Mouse (Mus musculus) midbrain, embryonic 12.5 days (tissue): ENCODE measurements around the gene Dlgap4. TPM values are rescaled to one million over a fixed set of nuclear protein-coding genes. Genes with fewer than 3 reads are reported as not detected.
A peak's percentile ranks its signal among the peaks of the same experiment; 100 is the strongest.

ENCODE experiments used
- ATAC-seq: fragments of 200-750 bp; cut with Nextera tagmentation; 2 replicates; pipeline ENCODE4 v1.8.0; 2017; ENCODE audit warnings: low read depth, moderate TSS enrichment, moderate library complexity; ENCODE audit not compliant: low FRiP score
- H3K27ac ChIP-seq: fragments of 300-500 bp; sonication (generic); replicated peaks from 2 replicates; pipeline ENCODE4 v1.5.1; 2016; ENCODE audit warnings: mild to moderate bottlenecking
- H3K27me3 ChIP-seq: fragments of 300-500 bp; sonication (generic); 2 replicates; pipeline ENCODE4 v1.6.1; 2016; ENCODE audit warnings: mild to moderate bottlenecking
- H3K36me3 ChIP-seq: fragments of 300-500 bp; sonication (generic); 2 replicates; pipeline ENCODE4 v1.6.1; 2016
- H3K4me1 ChIP-seq: fragments of 300-500 bp; sonication (generic); 2 replicates; pipeline ENCODE4 v1.6.1; 2016
- H3K4me2 ChIP-seq: fragments of 300-500 bp; sonication (generic); replicated peaks from 2 replicates; pipeline ENCODE4 v1.6.1; 2016; ENCODE audit warnings: mild to moderate bottlenecking, moderate library complexity
- H3K4me3 ChIP-seq: fragments of 300-500 bp; sonication (generic); 2 replicates; pipeline ENCODE4 v1.5.1; 2016; ENCODE audit warnings: mild to moderate bottlenecking
- H3K9ac ChIP-seq: fragments of 300-500 bp; sonication (generic); replicated peaks from 2 replicates; pipeline ENCODE4 v1.6.1; 2016; ENCODE audit warnings: mild to moderate bottlenecking, moderate library complexity
- H3K9me3 ChIP-seq: fragments of 300-500 bp; sonication (generic); 2 replicates; pipeline ENCODE4 v1.6.1; 2016; ENCODE audit warnings: mild to moderate bottlenecking
- WGBS: fragments of 180-500 bp; shearing (Covaris S2); methylation state at CpG from one replicate; pipeline ENCODE4 v1.1.7; 2016; 5-methylcytosine and 5-hydroxymethylcytosine counted together
- polyA plus RNA-seq: library from polyadenylated mRNA; unstranded; fragments of >200 nt; fragmentation: Nextera tagmentation; extraction: Ambion mirVana; gene quantifications from 2 replicates; pipeline ENCODE4 v1.2.1, GENCODE M21; 2016

Gene Dlgap4
- polyA plus RNA-seq, 1 experiment from 2014 or later, result 190 TPM

GRCm38 (mm10) chr2:156664407-156664806, 50.9 kb downstream of the Dlgap4 start:
- Histone ChIP-seq H3K36me3 (no peaks in the 10 kb centered on the region), H3K27ac (no peak overlapping the region), H3K9me3 (no peaks in the 10 kb centered on the region), H3K9ac (no peak overlapping the region), H3K4me3 (no peak overlapping the region), H3K4me1 (peaks cover 23% of the 10 kb centered on the region), H3K4me2 (no peak overlapping the region), H3K27me3 (peaks cover 11% of the 10 kb centered on the region)
- 24% methylated on average over 5 of the region's 5 CpGs for WGBS
- no peak for ATAC-seq

- Histone ChIP-seq H3K4me3 (no peak overlapping the region), H3K27me3 (peaks cover 11% of the 10 kb centered on the region), H3K9ac (no peak overlapping the region), H3K27ac (no peak overlapping the region), H3K9me3 (no peaks in the 10 kb centered on the region), H3K36me3 (no peaks in the 10 kb centered on the region), H3K4me2 (no peak overlapping the region), H3K4me1 (peaks cover 23% of the 10 kb centered on the region)
- ATAC-seq, result no peak
- 83% methylated on average over 8 of the region's 8 CpGs for WGBS
Observed at GRCm38 (mm10) chr2:156664993-156665518, 51.6 kb downstream of the Dlgap4 start.

GRCm38 (mm10) chr2:156665620-156666196, 52.2 kb downstream of the Dlgap4 start:
- Histone ChIP-seq H3K27ac (no peak overlapping the region), H3K27me3 (peaks cover 11% of the 10 kb centered on the region), H3K4me3 (no peak overlapping the region), H3K36me3 (no peaks in the 10 kb centered on the region), H3K4me2 (no peak overlapping the region), H3K4me1 (peaks cover 23% of the 10 kb centered on the region), H3K9me3 (no peaks in the 10 kb centered on the region), H3K9ac (no peak overlapping the region)
- no peak for ATAC-seq
- WGBS, result 80% methylated on average over 13 of the region's 13 CpGs

DNA sequence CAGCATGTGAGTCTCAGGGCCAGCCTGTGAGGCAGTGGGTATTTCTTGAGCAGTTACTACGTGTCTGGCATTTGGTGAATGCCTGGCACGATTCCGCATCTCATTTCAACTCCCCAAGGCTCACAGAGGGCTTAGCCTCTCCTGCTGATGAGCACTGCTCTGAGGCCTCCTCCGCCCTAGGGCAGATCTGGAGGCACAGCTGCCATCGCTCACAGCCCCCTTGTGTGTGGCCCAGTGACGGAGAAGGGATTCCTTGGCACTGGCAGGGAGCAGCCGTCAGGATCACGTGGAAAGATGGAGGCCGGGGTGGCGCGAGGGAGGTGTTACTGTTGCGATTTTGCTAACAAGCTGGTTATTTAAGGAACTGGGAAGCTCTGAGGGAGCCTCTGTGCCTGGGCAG, 52.7 kb downstream of the Dlgap4 start:
- H3K36me3 ChIP-seq, result no peaks in the 10 kb centered on the region
- H3K9ac ChIP-seq, result no peak overlapping the region
- H3K4me2 ChIP-seq, result no peak overlapping the region
- H3K27me3 ChIP-seq, result peaks cover 11% of the 10 kb centered on the region
- 0 out of 2 replicates have a peak, but pooled peaks have one; percentile 66 for ATAC-seq
- 57% methylated on average over 12 of the region's 12 CpGs for WGBS
- H3K27ac ChIP-seq, result 0 out of 2 replicates have a peak overlapping the region, but pooled peaks have one; percentile 2
- no peak overlapping the region for H3K4me3 ChIP-seq
- H3K9me3 ChIP-seq, result no peaks in the 10 kb centered on the region
- H3K4me1 ChIP-seq, result peaks cover 23% of the 10 kb centered on the region

- WGBS, result 90% methylated on average over 5 of the region's 5 CpGs
Observed at GRCm38 (mm10) chr2:156667290-156667689, 53.8 kb downstream of the Dlgap4 start.

DNA sequence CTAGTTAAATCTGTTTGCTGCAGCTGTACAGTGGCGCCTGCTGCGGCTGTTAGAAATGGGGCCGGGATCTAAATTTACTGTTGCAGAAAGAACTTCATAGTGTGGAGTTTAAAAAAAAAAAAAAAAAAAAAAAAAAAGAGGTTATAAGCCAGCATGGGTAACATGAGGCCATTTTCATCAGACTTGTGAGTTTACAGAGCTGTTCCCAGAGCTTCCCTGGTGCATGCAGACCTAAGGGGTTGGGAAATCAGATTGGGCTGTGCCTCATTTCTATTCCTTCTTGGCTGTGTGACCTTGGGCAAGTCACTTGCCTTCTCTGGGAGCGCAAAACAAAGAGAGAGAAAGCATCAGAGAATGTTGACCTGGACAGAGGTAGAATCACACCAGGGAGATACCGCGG, 55.1 kb downstream of the Dlgap4 start:
- Histone ChIP-seq H3K9me3 (no peaks in the 10 kb centered on the region), H3K4me3 (no peak overlapping the region), H3K27ac (no peak overlapping the region), H3K4me1 (peaks cover 23% of the 10 kb centered on the region), H3K9ac (no peak overlapping the region), H3K36me3 (no peaks in the 10 kb centered on the region), H3K4me2 (no peak overlapping the region), H3K27me3 (peaks cover 10% of the 10 kb centered on the region; the same call in 1 of the 2 replicates)
- no peak for ATAC-seq
- WGBS, result 93% methylated on average over 6 of the region's 6 CpGs

More at GRCm38 (mm10) chr2:156667290-156667689, 53.8 kb downstream of the Dlgap4 start:
- no peak overlapping the region for H3K4me2 ChIP-seq
- H3K27ac ChIP-seq, result no peak overlapping the region
- H3K9ac ChIP-seq, result no peak overlapping the region
- H3K4me1 ChIP-seq, result peaks cover 23% of the 10 kb centered on the region
- no peak overlapping the region for H3K4me3 ChIP-seq
- no peaks in the 10 kb centered on the region for H3K36me3 ChIP-seq
- peaks cover 11% of the 10 kb centered on the region for H3K27me3 ChIP-seq
- H3K9me3 ChIP-seq, result no peaks in the 10 kb centered on the region
- no peak for ATAC-seq

- Histone ChIP-seq H3K9ac (no peak overlapping the region), H3K4me3 (no peak overlapping the region), H3K4me1 (no peaks in the 10 kb centered on the region), H3K27me3 (no peaks in the 10 kb centered on the region), H3K4me2 (no peak overlapping the region), H3K27ac (no peak overlapping the region), H3K9me3 (no peaks in the 10 kb centered on the region), H3K36me3 (no peaks in the 10 kb centered on the region)
- no peak for ATAC-seq
- WGBS, result 83% methylated on average over 10 of the region's 10 CpGs
Observed at GRCm38 (mm10) chr2:156673307-156673706, 59.8 kb downstream of the Dlgap4 start.

DNA sequence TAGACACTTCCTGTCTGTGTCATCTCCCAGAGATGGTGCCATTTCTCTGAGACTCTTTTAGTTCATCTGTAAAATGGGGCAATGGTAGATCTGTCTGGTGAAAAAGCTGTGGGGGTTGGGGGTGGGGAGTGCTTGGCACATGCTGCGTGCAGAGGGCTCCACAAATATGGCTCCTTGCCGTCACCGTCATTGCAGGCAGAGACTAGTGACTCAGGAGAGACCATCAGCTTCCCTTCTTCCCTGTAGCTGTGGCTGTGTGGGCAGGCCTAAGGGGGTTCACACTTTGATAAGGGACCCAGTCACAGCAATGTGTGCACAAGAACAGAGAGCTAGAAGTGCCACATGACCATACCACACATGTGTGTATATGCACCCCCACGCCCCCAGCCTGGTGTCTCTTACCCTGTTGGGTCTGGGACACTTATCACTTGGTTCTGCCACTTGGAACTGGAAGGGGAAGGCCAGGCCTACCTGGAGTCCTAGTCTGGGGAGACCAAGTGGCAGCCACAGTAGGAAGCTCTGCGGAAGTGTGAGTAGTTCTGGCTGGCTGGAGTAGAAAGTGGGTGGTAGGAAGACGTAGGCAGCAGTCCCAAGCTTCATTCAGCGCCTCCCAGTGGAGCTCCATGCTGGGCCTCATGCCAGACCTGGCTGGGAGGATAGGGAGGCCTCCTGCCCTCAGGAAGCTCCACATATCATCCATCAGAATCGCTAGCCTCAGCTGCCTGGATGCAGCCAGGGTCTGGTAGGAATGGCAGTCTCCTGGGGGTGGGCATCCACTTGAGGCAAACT, 60.6 kb downstream of the Dlgap4 start:
- H3K27ac ChIP-seq, result no peak overlapping the region
- H3K27me3 ChIP-seq, result no peaks in the 10 kb centered on the region
- H3K9ac ChIP-seq, result no peak overlapping the region
- no peaks in the 10 kb centered on the region for H3K36me3 ChIP-seq
- H3K4me2 ChIP-seq, result no peak overlapping the region
- no peak overlapping the region for H3K4me3 ChIP-seq
- H3K4me1 ChIP-seq, result no peaks in the 10 kb centered on the region
- no peak for ATAC-seq
- no peaks in the 10 kb centered on the region for H3K9me3 ChIP-seq
- 75% methylated on average over 8 of the region's 8 CpGs for WGBS

DNA sequence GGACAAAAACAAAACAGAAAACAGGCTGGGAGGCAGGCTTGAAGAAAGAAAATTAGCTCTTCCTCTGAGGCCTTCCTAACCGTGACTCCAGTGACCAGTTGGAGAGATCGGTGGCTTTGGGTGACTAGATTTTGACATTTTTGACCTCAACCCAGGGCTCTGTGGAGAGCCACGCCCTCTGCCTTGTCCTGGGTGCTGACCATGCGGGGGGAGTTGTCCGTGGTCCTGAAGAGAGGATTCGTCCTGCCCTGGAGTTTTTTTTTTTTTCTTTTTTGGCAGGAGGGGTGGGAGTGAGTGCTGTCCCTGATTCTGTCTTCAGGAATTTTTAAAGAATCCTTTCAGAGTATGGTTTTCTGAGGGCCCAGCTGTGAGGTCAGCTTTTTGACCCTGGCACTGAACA, 63.4 kb downstream of the Dlgap4 start:
- Histone ChIP-seq H3K36me3 (no peaks in the 10 kb centered on the region), H3K4me1 (no peaks in the 10 kb centered on the region), H3K27ac (no peak overlapping the region), H3K9ac (no peak overlapping the region), H3K9me3 (no peaks in the 10 kb centered on the region), H3K27me3 (no peaks in the 10 kb centered on the region), H3K4me2 (no peak overlapping the region), H3K4me3 (no peak overlapping the region)
- no peak for ATAC-seq
- 12% methylated on average over 6 of the region's 6 CpGs for WGBS

- H3K36me3 ChIP-seq, result no peaks in the 10 kb centered on the region
- no peak overlapping the region for H3K9ac ChIP-seq
- peaks cover 4% of the 10 kb centered on the region; the same call in 1 of the 2 replicates for H3K4me1 ChIP-seq
- H3K27ac ChIP-seq, result no peak overlapping the region
- no peak for ATAC-seq
- no peaks in the 10 kb centered on the region for H3K27me3 ChIP-seq
- no peaks in the 10 kb centered on the region for H3K9me3 ChIP-seq
- WGBS, result 72% methylated on average over 4 of the region's 4 CpGs
- no peak overlapping the region for H3K4me3 ChIP-seq
- H3K4me2 ChIP-seq, result no peak overlapping the region
Observed at GRCm38 (mm10) chr2:156678112-156678511, 64.6 kb downstream of the Dlgap4 start.

DNA sequence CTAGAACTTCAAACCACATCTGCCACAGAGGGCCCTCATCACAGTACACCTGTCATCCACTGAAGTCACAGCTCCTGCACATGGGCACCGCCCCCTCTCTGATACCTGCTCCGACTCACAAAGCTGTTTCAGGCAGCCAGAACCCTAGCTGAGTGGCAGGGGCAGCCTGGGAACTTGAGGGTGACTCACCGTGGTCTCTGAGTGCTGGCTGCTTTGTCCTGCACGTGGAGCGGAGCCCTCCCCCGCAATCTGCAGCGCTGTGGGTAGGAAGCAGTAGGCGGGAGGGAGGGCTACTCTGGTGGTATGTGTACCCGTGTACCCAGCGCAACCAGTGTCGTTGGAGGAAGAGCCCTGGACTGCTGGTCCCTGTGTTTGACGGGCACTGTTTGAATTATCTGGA, 69.5 kb downstream of the Dlgap4 start:
- H3K9me3 ChIP-seq, result no peaks in the 10 kb centered on the region
- no peak overlapping the region for H3K9ac ChIP-seq
- peaks cover 3% of the 10 kb centered on the region; the same call in 1 of the 2 replicates for H3K27me3 ChIP-seq
- 66% methylated on average over 12 of the region's 12 CpGs for WGBS
- no peak overlapping the region for H3K27ac ChIP-seq
- ATAC-seq, result no peak
- H3K4me1 ChIP-seq, result peaks cover 6% of the 10 kb centered on the region; the same call in 1 of the 2 replicates
- no peak overlapping the region for H3K4me3 ChIP-seq
- H3K4me2 ChIP-seq, result no peak overlapping the region
- no peaks in the 10 kb centered on the region for H3K36me3 ChIP-seq

- no peaks in the 10 kb centered on the region for H3K36me3 ChIP-seq
- no peak for ATAC-seq
- H3K27ac ChIP-seq, result no peak overlapping the region
- no peaks in the 10 kb centered on the region for H3K9me3 ChIP-seq
- no peak overlapping the region for H3K4me2 ChIP-seq
- WGBS, result 80% methylated on average over 14 of the region's 14 CpGs
- H3K4me3 ChIP-seq, result no peak overlapping the region
- H3K27me3 ChIP-seq, result peaks cover 11% of the 10 kb centered on the region; the same call in 1 of the 2 replicates
- peaks cover 20% of the 10 kb centered on the region for H3K4me1 ChIP-seq
- H3K9ac ChIP-seq, result no peak overlapping the region
Observed at GRCm38 (mm10) chr2:156685999-156686398, 72.5 kb downstream of the Dlgap4 start.
